Mouse (Mus musculus) kidney, embryonic 14.5 days (tissue): ENCODE results near the gene Daam1. TPM values are rescaled to one million over a fixed set of nuclear protein-coding genes. Genes with fewer than 3 reads are reported as not detected.

Source experiments
- ATAC-seq: fragments of 200-750 bp; cut with Nextera tagmentation; 2 replicates; pipeline ENCODE4 v1.8.0; 2017; ENCODE audit warnings: moderate number of reproducible peaks, mild to moderate bottlenecking, moderate TSS enrichment, moderate library complexity; ENCODE audit not compliant: low FRiP score, low TSS enrichment
- H3K27ac ChIP-seq: fragments of 300-500 bp; sonication (generic); 2 replicates; pipeline ENCODE4 v1.5.1; 2014; ENCODE audit warnings: low read depth, mild to moderate bottlenecking, low read length, moderate library complexity, mixed read lengths
- H3K27me3 ChIP-seq: fragments of 300-500 bp; sonication (generic); 2 replicates; pipeline ENCODE4 v1.6.1; 2014; ENCODE audit warnings: mild to moderate bottlenecking, low read length; ENCODE audit not compliant: control insufficient read depth, insufficient read depth
- H3K36me3 ChIP-seq: fragments of 300-500 bp; sonication (generic); 2 replicates; pipeline ENCODE4 v1.6.1; 2014; ENCODE audit warnings: low read length, mixed read lengths; ENCODE audit not compliant: control insufficient read depth, insufficient read depth
- H3K4me1 ChIP-seq: fragments of 300-500 bp; sonication (generic); 2 replicates; pipeline ENCODE4 v1.6.1; 2014; ENCODE audit warnings: low read length, mixed read lengths; ENCODE audit not compliant: control insufficient read depth, insufficient read depth
- H3K4me2 ChIP-seq: fragments of 300-500 bp; sonication (generic); replicated peaks from 2 replicates; pipeline ENCODE4 v1.6.1; 2014; ENCODE audit warnings: low read depth, mild to moderate bottlenecking, low read length
- H3K4me3 ChIP-seq: fragments of 300-500 bp; sonication (generic); 2 replicates; pipeline ENCODE4 v1.5.1; 2014; ENCODE audit warnings: mild to moderate bottlenecking, low read length
- H3K9ac ChIP-seq: fragments of 300-500 bp; sonication (generic); 2 replicates; pipeline ENCODE4 v1.6.1; 2014; ENCODE audit warnings: low read depth, mild to moderate bottlenecking, low read length, moderate library complexity
- H3K9me3 ChIP-seq: fragments of 300-500 bp; sonication (generic); 2 replicates; pipeline ENCODE4 v1.6.1; 2016; ENCODE audit warnings: low read length; ENCODE audit not compliant: control insufficient read depth
- WGBS: fragments of 180-500 bp; shearing (Covaris S2); extraction: QIAGEN DNeasy Blood & Tissue Kit; methylation state at CpG from one replicate; pipeline ENCODE4 v1.1.7; 2014; 5-methylcytosine and 5-hydroxymethylcytosine counted together
- polyA plus RNA-seq: library from polyadenylated mRNA; unstranded; fragments of >200 nt; fragmentation: Nextera tagmentation; extraction: Ambion mirVana; gene quantifications from 2 replicates; pipeline ENCODE4 v1.2.1, GENCODE M21; 2014

The Daam1 gene
- polyA plus RNA-seq, 1 experiment from 2014 or later, result 13.0 TPM

- H3K9me3 ChIP-seq, result no peaks in the 10 kb centered on the region
- no peak overlapping the region for H3K4me3 ChIP-seq
- H3K4me1 ChIP-seq, result peaks cover 12% of the 10 kb centered on the region
- H3K4me2 ChIP-seq, result 0 out of 2 replicates have a peak overlapping the region, but pooled peaks have one; percentile 13
- H3K27ac ChIP-seq, result no peak overlapping the region; the same call in 1 of the 2 replicates
- H3K36me3 ChIP-seq, result peaks cover 6% of the 10 kb centered on the region; the same call in 1 of the 2 replicates
- no peak overlapping the region for H3K9ac ChIP-seq
- no peaks in the 10 kb centered on the region for H3K27me3 ChIP-seq
- no peak for ATAC-seq
- WGBS, result 64% methylated on average over 1 of the region's 1 CpGs
Measured at GRCm38 (mm10) chr12:71912262-71912661, 81.4 kb downstream of the Daam1 start.

DNA sequence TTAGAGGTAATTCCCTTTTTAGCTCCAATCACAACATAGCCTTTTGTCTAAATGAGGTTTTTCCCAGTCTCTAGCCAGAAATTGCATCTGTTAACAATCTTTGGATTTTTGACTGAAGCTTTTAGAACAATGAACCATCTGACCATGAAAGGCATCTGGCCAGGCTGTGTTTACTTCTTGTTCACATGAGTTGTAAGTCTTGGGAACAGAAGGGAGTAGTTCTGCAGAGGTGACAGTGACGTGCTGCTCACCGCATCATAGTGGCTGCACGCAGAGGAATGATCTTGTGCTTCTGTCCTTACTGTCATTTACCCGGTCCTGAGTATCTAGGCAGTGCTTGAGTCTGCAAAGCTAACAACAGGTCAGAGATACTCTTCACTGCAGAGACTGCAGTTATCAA is 88.3 kb downstream of the Daam1 start:
- Histone ChIP-seq H3K4me2 (no peak overlapping the region), H3K27ac (no peak overlapping the region), H3K9ac (no peak overlapping the region), H3K9me3 (no peaks in the 10 kb centered on the region), H3K4me3 (no peak overlapping the region), H3K27me3 (no peaks in the 10 kb centered on the region), H3K36me3 (peaks cover 6% of the 10 kb centered on the region; the same call in 1 of the 2 replicates), H3K4me1 (peaks cover 4% of the 10 kb centered on the region; the same call in 1 of the 2 replicates)
- 61% methylated on average over 4 of the region's 4 CpGs for WGBS
- no peak for ATAC-seq

DNA sequence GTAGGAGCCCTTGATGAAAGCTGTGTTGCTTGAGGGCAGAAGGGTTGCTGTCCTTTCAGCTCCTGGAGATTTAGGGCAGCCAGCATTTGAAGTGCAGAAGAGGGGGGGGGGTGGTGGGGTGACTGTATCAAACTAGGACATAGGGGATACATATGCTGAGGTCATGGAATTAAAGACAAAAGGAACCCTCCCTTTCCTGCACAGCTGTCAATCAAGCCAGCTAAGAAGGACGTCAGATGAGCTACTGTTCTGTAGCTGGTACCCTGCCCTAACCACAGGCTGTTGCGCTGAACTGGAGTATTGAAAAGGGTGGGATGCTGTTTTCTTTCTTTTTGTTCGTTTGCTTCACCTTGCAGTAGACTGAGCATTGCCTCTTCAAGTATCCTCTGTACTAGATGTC is 89.1 kb downstream of the Daam1 start:
- H3K27me3 ChIP-seq, result no peaks in the 10 kb centered on the region
- H3K4me3 ChIP-seq, result no peak overlapping the region
- no peak overlapping the region for H3K9ac ChIP-seq
- ATAC-seq, result no peak
- H3K27ac ChIP-seq, result no peak overlapping the region
- peaks cover 6% of the 10 kb centered on the region; the same call in 1 of the 2 replicates for H3K36me3 ChIP-seq
- peaks cover 4% of the 10 kb centered on the region; the same call in 1 of the 2 replicates for H3K4me1 ChIP-seq
- H3K4me2 ChIP-seq, result no peak overlapping the region
- 65% methylated on average over 3 of the region's 3 CpGs for WGBS
- H3K9me3 ChIP-seq, result no peaks in the 10 kb centered on the region

DNA sequence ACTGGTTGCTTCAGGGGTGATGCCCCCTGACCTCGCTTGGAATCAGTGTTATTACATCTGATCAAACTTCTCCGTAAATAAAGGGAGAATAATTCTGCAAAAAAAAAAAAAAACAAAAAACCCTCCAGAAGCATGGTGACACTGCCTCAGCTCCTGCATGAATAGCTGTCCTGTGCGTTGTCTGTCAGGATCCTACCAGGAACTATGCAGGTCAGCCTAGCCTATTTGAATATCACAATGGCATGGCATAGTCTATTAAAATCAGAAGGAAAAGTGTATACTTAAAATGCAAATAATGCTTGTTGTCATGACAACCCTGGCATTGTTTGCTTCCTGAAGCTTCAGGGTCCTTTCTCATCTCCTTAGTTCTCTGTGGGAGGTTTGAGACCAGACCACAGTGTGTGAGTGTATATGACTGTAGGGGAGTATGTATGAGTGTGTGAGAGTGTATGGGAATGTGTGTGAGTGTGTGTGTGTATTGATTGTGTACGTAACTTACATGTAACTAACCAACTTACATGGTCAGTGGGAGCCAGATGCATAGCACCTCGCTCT is 92.0 kb downstream of the Daam1 start:
- H3K4me1 ChIP-seq, result peaks cover 8% of the 10 kb centered on the region; the same call in 1 of the 2 replicates
- WGBS, result 91% methylated on average over 5 of the region's 5 CpGs
- H3K36me3 ChIP-seq, result no peaks in the 10 kb centered on the region
- no peak overlapping the region for H3K4me2 ChIP-seq
- H3K9ac ChIP-seq, result no peak overlapping the region
- no peaks in the 10 kb centered on the region for H3K9me3 ChIP-seq
- no peak for ATAC-seq
- H3K27ac ChIP-seq, result no peak overlapping the region
- no peaks in the 10 kb centered on the region for H3K27me3 ChIP-seq
- no peak overlapping the region for H3K4me3 ChIP-seq

DNA sequence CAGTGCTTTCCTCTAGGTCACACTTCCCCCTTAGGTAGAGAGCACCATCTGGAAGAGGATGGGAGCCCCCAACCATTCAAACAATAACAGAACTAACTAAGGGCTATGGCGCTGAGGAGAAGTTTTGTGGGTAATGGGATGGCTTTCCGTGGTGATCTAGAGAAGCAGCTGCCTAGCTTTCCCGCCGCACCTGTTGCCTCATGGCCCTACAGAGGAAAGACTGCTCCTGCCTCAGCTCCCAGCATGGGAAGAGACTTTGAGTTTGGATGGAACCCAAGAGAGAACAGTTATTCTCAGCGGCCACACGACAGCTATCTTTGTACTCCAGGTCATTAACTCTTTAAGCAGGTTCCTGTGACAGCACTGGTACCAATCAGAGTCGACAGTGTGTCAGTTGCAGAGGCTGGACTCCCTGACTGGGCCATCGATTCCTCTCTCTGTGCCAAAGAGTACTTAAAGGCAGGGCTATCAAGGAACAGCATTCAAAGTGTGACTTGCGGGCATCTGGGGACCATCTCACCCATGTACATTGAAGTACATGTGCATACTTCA is 94.2 kb downstream of the Daam1 start:
- no peak overlapping the region for H3K4me2 ChIP-seq
- 85% methylated on average over 9 of the region's 9 CpGs for WGBS
- H3K9ac ChIP-seq, result no peak overlapping the region
- no peaks in the 10 kb centered on the region for H3K27me3 ChIP-seq
- no peaks in the 10 kb centered on the region for H3K36me3 ChIP-seq
- H3K9me3 ChIP-seq, result no peaks in the 10 kb centered on the region
- no peak overlapping the region for H3K4me3 ChIP-seq
- H3K27ac ChIP-seq, result no peak overlapping the region
- H3K4me1 ChIP-seq, result peaks cover 8% of the 10 kb centered on the region; the same call in 1 of the 2 replicates
- ATAC-seq, result no peak

GRCm38 (mm10) chr12:71925990-71926700 is 95.3 kb downstream of the Daam1 start:
- peaks cover 8% of the 10 kb centered on the region; the same call in 1 of the 2 replicates for H3K4me1 ChIP-seq
- 57% methylated on average over 11 of the region's 11 CpGs for WGBS
- no peak overlapping the region for H3K4me2 ChIP-seq
- ATAC-seq, result peak; percentile 78
- no peak overlapping the region for H3K4me3 ChIP-seq
- H3K36me3 ChIP-seq, result no peaks in the 10 kb centered on the region
- H3K27ac ChIP-seq, result peak overlapping the region; percentile 42; the same call in 1 of the 2 replicates
- no peak overlapping the region for H3K9ac ChIP-seq
- no peaks in the 10 kb centered on the region for H3K27me3 ChIP-seq
- H3K9me3 ChIP-seq, result no peaks in the 10 kb centered on the region

GRCm38 (mm10) chr12:71928092-71928491 is 97.2 kb downstream of the Daam1 start:
- no peaks in the 10 kb centered on the region for H3K9me3 ChIP-seq
- no peak overlapping the region for H3K9ac ChIP-seq
- H3K4me1 ChIP-seq, result peaks cover 8% of the 10 kb centered on the region; the same call in 1 of the 2 replicates
- no peak for ATAC-seq
- 92% methylated on average over 6 of the region's 6 CpGs for WGBS
- H3K27me3 ChIP-seq, result no peaks in the 10 kb centered on the region
- no peak overlapping the region for H3K4me3 ChIP-seq
- no peak overlapping the region for H3K4me2 ChIP-seq
- no peak overlapping the region for H3K27ac ChIP-seq
- no peaks in the 10 kb centered on the region for H3K36me3 ChIP-seq

- Histone ChIP-seq H3K4me1 (peaks cover 13% of the 10 kb centered on the region; the same call in 1 of the 2 replicates), H3K27ac (no peak overlapping the region), H3K36me3 (no peaks in the 10 kb centered on the region), H3K4me2 (no peak overlapping the region), H3K4me3 (no peak overlapping the region), H3K27me3 (no peaks in the 10 kb centered on the region), H3K9ac (no peak overlapping the region), H3K9me3 (no peaks in the 10 kb centered on the region)
- 84% methylated on average over 2 of the region's 2 CpGs for WGBS
- ATAC-seq, result no peak
Measured at GRCm38 (mm10) chr12:71929876-71930275, 99.0 kb downstream of the Daam1 start.
